12 mouse cellular contexts compared by ENCODE assay signal in genomic region chr5:65102641-65103042, GRCm38 (mm10). TPM values are rescaled to one million over a fixed set of nuclear protein-coding genes. Genes with fewer than 3 reads are reported as not detected.
DNase-seq lines count a peak whose midpoint lies in the region; ATAC-seq and TF ChIP-seq lines count a peak whose summit lies in the region.
"Had no signal": no experiment of that assay in that cellular context is flagged by ENCODE, and none has a peak within 500 bp of the region (broad histone marks: within the 10 kb centered on the region; RNA-seq: fewer than 3 reads in every experiment).

No protein-coding gene starts in this region.

- peak; percentile 84 for DNase-seq in heart, adult 11 months
- no peak for DNase-seq in lung, postnatal 14 days
- DNase-seq in natural killer cell, adult 2 months (ENCODE audit: low spot score in 2 of 2): no peak
- DNase-seq in right cerebral cortex, postnatal 10 days (ENCODE audit: low spot score in 2 of 2): no peak
- DNase-seq: embryo, embryonic 11 days; kidney, postnatal 14 days had no signal

- no peak overlapping the region for H3K4me2 ChIP-seq in heart, embryonic 11.5 days
- no peak overlapping the region for H3K4me2 ChIP-seq in lung, embryonic 15.5 days
- no peak overlapping the region for H3K4me2 ChIP-seq in midbrain, embryonic 13.5 days (replicated peaks)
- H3K4me2 ChIP-seq: forebrain, embryonic 13.5 days had no signal

- WGBS in heart, embryonic 11.5 days (ENCODE audit: insufficient replicate concordance): 43% methylated on average over 10 of the region's 10 CpGs
- WGBS in lung, embryonic 15.5 days: 30% methylated on average over 10 of the region's 10 CpGs
- 69% methylated on average over 10 of the region's 10 CpGs for WGBS in midbrain, embryonic 13.5 days

- H3K9ac ChIP-seq in heart, embryonic 11.5 days (ENCODE audit: low read depth, low read length): no peak overlapping the region
- no peak overlapping the region for H3K9ac ChIP-seq in lung, embryonic 15.5 days
- no peak overlapping the region for H3K9ac ChIP-seq in midbrain, embryonic 13.5 days (replicated peaks)
- H3K9ac ChIP-seq: forebrain, embryonic 13.5 days had no signal

- no peaks in the 10 kb centered on the region for H3K27me3 ChIP-seq in heart, embryonic 11.5 days (ENCODE audit: control insufficient read depth, insufficient read depth, low read length)
- no peaks in the 10 kb centered on the region for H3K27me3 ChIP-seq in lung, embryonic 15.5 days
- no peaks in the 10 kb centered on the region for H3K27me3 ChIP-seq in midbrain, embryonic 13.5 days
- H3K27me3 ChIP-seq: forebrain, embryonic 13.5 days had no signal

- H3K27ac ChIP-seq in heart, embryonic 11.5 days (ENCODE audit: low read depth, low read length): no peak overlapping the region
- H3K27ac ChIP-seq in lung, embryonic 15.5 days: peak overlapping the region; percentile 34
- peak overlapping the region; percentile 73 for H3K27ac ChIP-seq in bone marrow macrophage, adult 2 months (ENCODE audit: insufficient read depth, low read depth, low read length)
- peak overlapping the region; percentile 35; the same call in 1 of the 2 replicates for H3K27ac ChIP-seq in midbrain, embryonic 13.5 days
- H3K27ac ChIP-seq: forebrain, embryonic 13.5 days had no signal

- H3K4me3 ChIP-seq in heart, embryonic 11.5 days (ENCODE audit: low read depth, low read length): no peak overlapping the region
- no peak overlapping the region for H3K4me3 ChIP-seq in lung, embryonic 15.5 days
- H3K4me3 ChIP-seq in bone marrow macrophage, adult 2 months (ENCODE audit: insufficient read depth, low read length): peak overlapping the region; percentile 22
- no peak overlapping the region for H3K4me3 ChIP-seq in midbrain, embryonic 13.5 days (replicated peaks)
- H3K4me3 ChIP-seq: forebrain, embryonic 13.5 days had no signal

- H3K36me3 ChIP-seq in heart, embryonic 11.5 days (ENCODE audit: control insufficient read depth, insufficient read depth, low read length): no peaks in the 10 kb centered on the region
- no peaks in the 10 kb centered on the region for H3K36me3 ChIP-seq in lung, embryonic 15.5 days
- H3K36me3 ChIP-seq in midbrain, embryonic 13.5 days: no peaks in the 10 kb centered on the region

- H3K4me1 ChIP-seq in heart, embryonic 11.5 days (ENCODE audit: control insufficient read depth, insufficient read depth, low read length): peaks cover 13% of the 10 kb centered on the region
- peaks cover 16% of the 10 kb centered on the region; the same call in 1 of the 2 replicates for H3K4me1 ChIP-seq in lung, embryonic 15.5 days
- H3K4me1 ChIP-seq in bone marrow macrophage, adult 2 months (ENCODE audit: control insufficient read depth, insufficient read depth, low read length): peaks cover 22% of the 10 kb centered on the region
- peaks cover 12% of the 10 kb centered on the region; the same call in 1 of the 2 replicates for H3K4me1 ChIP-seq in midbrain, embryonic 13.5 days (replicated peaks)

- no peak for ATAC-seq in heart, embryonic 11.5 days (replicated peaks; ENCODE audit: insufficient number of reproducible peaks, low FRiP score, low TSS enrichment)
- ATAC-seq in lung, embryonic 15.5 days (ENCODE audit: borderline replicate concordance, extremely low read depth, low FRiP score, low TSS enrichment): no peak
- no peak for ATAC-seq in midbrain, embryonic 13.5 days
- ATAC-seq: forebrain, embryonic 13.5 days had no signal

- TF ChIP-seq CTCF in bone marrow macrophage, adult 2 months (IDR thresholded peaks at IDR 0.05; ENCODE audit: low read depth, low read length): no peak

- no peak for TF ChIP-seq POLR2A in bone marrow macrophage, adult 2 months (IDR thresholded peaks at IDR 0.05; ENCODE audit: borderline replicate concordance, low read depth, low read length)

- H3K9me3 ChIP-seq in heart, embryonic 11.5 days (replicated peaks; ENCODE audit: control insufficient read depth, low read length): no peaks in the 10 kb centered on the region
- H3K9me3 ChIP-seq in lung, embryonic 15.5 days: no peaks in the 10 kb centered on the region
- H3K9me3 ChIP-seq in midbrain, embryonic 13.5 days: no peaks in the 10 kb centered on the region
- H3K9me3 ChIP-seq: forebrain, embryonic 13.5 days had no signal

RNA-seq across cellular contexts. Expression of gene Klhl5, which starts 4.7 kb away (rescaled TPM):
- polyA plus RNA-seq in heart, embryonic 11.5 days (2014; fragmentation: Nextera tagmentation; extraction: Ambion mirVana): 13.3 and 17.7 TPM in 2 replicates
- polyA plus RNA-seq in lung, embryonic 15.5 days (2015; fragmentation: Nextera tagmentation; extraction: Ambion mirVana): 26.8 and 28.6 TPM in 2 replicates
- 58.8 and 59.0 TPM in 2 replicates for polyA plus RNA-seq in bone marrow macrophage, adult 2 months (2012; ENCODE audit: insufficient read depth, insufficient read length, missing spikeins)
- 42.3 and 46.7 TPM in 2 replicates for polyA plus RNA-seq in midbrain, embryonic 13.5 days (2015; fragmentation: Nextera tagmentation; extraction: Ambion mirVana)

RNA-seq across cellular contexts. Expression of gene Tmem156, which starts 10.7 kb away (rescaled TPM):
- polyA plus RNA-seq in heart, embryonic 11.5 days (2014; fragmentation: Nextera tagmentation; extraction: Ambion mirVana): 0.15 TPM in 1 of 2 replicates, not detected in the other
- 0.42 and 0.50 TPM in 2 replicates for polyA plus RNA-seq in lung, embryonic 15.5 days (2015; fragmentation: Nextera tagmentation; extraction: Ambion mirVana)
- 6.1 and 6.3 TPM in 2 replicates for polyA plus RNA-seq in bone marrow macrophage, adult 2 months (2012; ENCODE audit: insufficient read depth, insufficient read length, missing spikeins)
- polyA plus RNA-seq in midbrain, embryonic 13.5 days (2015; fragmentation: Nextera tagmentation; extraction: Ambion mirVana): not detected in 2 replicates
- polyA plus RNA-seq: C2C12; forebrain, embryonic 13.5 days had no signal
